Mouse (Mus musculus) liver, adult (tissue): ENCODE data around the gene Gatd1.
A peak's percentile ranks its signal among the peaks of the same experiment; 100 is the strongest.

Experiments used
- GATA4 ChIP-seq: IDR thresholded peaks from 2 replicates; pipeline ENCODE4 v1.6.1; 2014; ENCODE audit warnings: mild to moderate bottlenecking, low read length; ENCODE audit not compliant: insufficient replicate concordance

The Gatd1 gene

GRCm38 (mm10) chr7:141435129-141435855 lies 21.4 kb upstream of the Gatd1 start:
- TF ChIP-seq GATA4 = peak; percentile 37; the same call in 1 of the 2 replicates

GRCm38 (mm10) chr7:141434464-141434863 lies 20.5 kb upstream of the Gatd1 start:
- TF ChIP-seq GATA4 = no peak

- no peak for TF ChIP-seq GATA4
These were observed 19.8 kb upstream of the Gatd1 start for GRCm38 (mm10) chr7:141433517-141434400.

- no peak for TF ChIP-seq GATA4
These were observed 19.0 kb upstream of the Gatd1 start for GRCm38 (mm10) chr7:141432741-141433516.

- no peak for TF ChIP-seq GATA4
These were observed 18.3 kb upstream of the Gatd1 start for GRCm38 (mm10) chr7:141432186-141432611.

- no peak for TF ChIP-seq GATA4
These were observed 17.7 kb upstream of the Gatd1 start for GRCm38 (mm10) chr7:141431434-141432185.

- no peak for TF ChIP-seq GATA4
These were observed 16.8 kb upstream of the Gatd1 start for GRCm38 (mm10) chr7:141430585-141431240.

GRCm38 (mm10) chr7:141429840-141430584 lies 16.1 kb upstream of the Gatd1 start:
- no peak for TF ChIP-seq GATA4

- no peak for TF ChIP-seq GATA4
These were observed 15.4 kb upstream of the Gatd1 start, which contains the start of gene Cend1 for GRCm38 (mm10) chr7:141429310-141429709. Gene Cend1, minus strand, starts transcription at chr7:141429491.

GRCm38 (mm10) chr7:141428701-141429100 lies 14.8 kb upstream of the Gatd1 start:
- TF ChIP-seq GATA4 = no peak

- TF ChIP-seq GATA4 = no peak
These were observed 13.2 kb upstream of the Gatd1 start for GRCm38 (mm10) chr7:141426948-141427730.

GRCm38 (mm10) chr7:141423811-141424210 lies 9.9 kb upstream of the Gatd1 start:
- TF ChIP-seq GATA4 = no peak
